Comparison of ENCODE assay signal across 8 mouse cellular contexts in the genomic region with DNA sequence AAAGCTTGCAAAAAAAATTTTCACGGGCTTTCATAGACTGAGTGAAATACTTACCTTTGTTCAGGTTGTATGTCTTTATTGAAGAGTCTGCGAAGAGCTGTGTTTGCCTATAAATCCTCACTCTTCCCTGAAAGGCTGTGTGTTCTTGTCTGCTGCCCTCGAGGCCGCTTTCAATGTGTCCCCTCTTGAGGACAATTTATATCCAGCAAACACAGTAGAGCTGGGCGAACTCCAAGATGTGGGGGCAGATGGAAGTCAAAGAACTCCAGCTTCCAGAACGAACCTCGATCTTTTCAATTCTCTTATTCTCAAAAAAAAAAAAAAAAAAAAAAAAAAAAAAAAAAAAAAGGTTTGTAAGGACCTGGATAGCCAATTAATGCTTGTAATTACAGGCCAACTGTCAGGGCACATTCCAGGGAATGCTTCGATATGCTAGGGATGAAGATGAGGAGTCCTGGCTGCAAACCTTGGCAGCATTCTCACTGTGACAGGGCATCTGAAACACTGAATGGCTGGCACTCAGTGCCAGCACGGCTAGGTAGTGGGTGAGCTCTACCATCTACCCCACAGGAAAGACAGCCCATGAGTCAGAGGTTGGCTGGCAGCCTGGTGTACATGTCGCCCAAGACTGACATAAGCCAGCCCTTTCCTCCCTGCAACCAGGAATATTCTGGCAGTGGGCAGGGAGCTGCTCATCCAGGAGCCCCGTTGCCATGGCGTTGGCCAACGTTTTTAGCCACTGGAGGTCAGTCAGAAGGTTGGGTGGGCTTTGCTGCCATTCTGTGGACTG. TPM values are rescaled to one million over a fixed set of nuclear protein-coding genes. Genes with fewer than 3 reads are reported as not detected.
DNase-seq lines count a peak whose midpoint lies in the region; ATAC-seq and TF ChIP-seq lines count a peak whose summit lies in the region.

A gene (minus strand): TSS at position 340 of the 790 bp plus-strand sequence.

- peak; percentile 37 for DNase-seq in embryo, embryonic 10 days (ENCODE audit: low spot score)
- no peak for DNase-seq in embryo, embryonic 9.5 days (ENCODE audit: extremely low spot score)
- DNase-seq in 416B (ENCODE audit: low read depth), result peak; percentile 73
- peak; percentile 91 to 96 for DNase-seq in cerebellum, adult 2 months
- DNase-seq in gastrocnemius, adult 2 months, result peak; percentile 83

- TF ChIP-seq POLR2A in cerebellum, adult 2 months (IDR thresholded peaks at IDR 0.05; ENCODE audit: borderline replicate concordance, insufficient read depth, low read length), result no peak

- H3K4me2 ChIP-seq in hindbrain, embryonic 12.5 days (replicated peaks), result no peak within 1 kb of the TSS
- H3K4me2 ChIP-seq in limb, embryonic 15.5 days, result no peak within 1 kb of the TSS
- H3K4me2 ChIP-seq in stomach, embryonic 15.5 days, result no peak within 1 kb of the TSS

- no peak for TF ChIP-seq CTCF in cerebellum, adult 2 months (IDR thresholded peaks at IDR 0.05; ENCODE audit: borderline replicate concordance, insufficient read depth, low read depth, low read length)
- TF ChIP-seq CTCF in gastrocnemius, adult 2 months (IDR thresholded peaks at IDR 0.05), result no peak

- H3K36me3 ChIP-seq in hindbrain, embryonic 12.5 days, result no peaks in the 10 kb centered on the region
- H3K36me3 ChIP-seq in limb, embryonic 15.5 days, result no peaks in the 10 kb centered on the region
- no peaks in the 10 kb centered on the region for H3K36me3 ChIP-seq in stomach, embryonic 15.5 days

- WGBS in cerebellum, adult 2 months, result 16% methylated on average over 13 of the region's 13 CpGs
- 72% methylated on average over 13 of the region's 13 CpGs for WGBS in hindbrain, embryonic 12.5 days
- WGBS in limb, embryonic 15.5 days, result 52% methylated on average over 13 of the region's 13 CpGs
- WGBS in stomach, embryonic 15.5 days, result 58% methylated on average over 13 of the region's 13 CpGs

- peaks cover 4% of the 10 kb centered on the region for H3K4me1 ChIP-seq in cerebellum, adult 2 months (ENCODE audit: control insufficient read depth, insufficient read depth, low read length)
- H3K4me1 ChIP-seq in hindbrain, embryonic 12.5 days, result peaks cover 3% of the 10 kb centered on the region; the same call in 1 of the 2 replicates
- peaks cover 4% of the 10 kb centered on the region for H3K4me1 ChIP-seq in limb, embryonic 15.5 days
- no peaks in the 10 kb centered on the region for H3K4me1 ChIP-seq in stomach, embryonic 15.5 days

- H3K27me3 ChIP-seq in cerebellum, adult 2 months (ENCODE audit: control insufficient read depth, insufficient read depth, low read length), result no peaks in the 10 kb centered on the region
- no peaks in the 10 kb centered on the region for H3K27me3 ChIP-seq in hindbrain, embryonic 12.5 days
- H3K27me3 ChIP-seq in limb, embryonic 15.5 days, result no peaks in the 10 kb centered on the region
- no peaks in the 10 kb centered on the region for H3K27me3 ChIP-seq in stomach, embryonic 15.5 days (replicated peaks)

- intact Hi-C loops in gastrocnemius, adult 2 months (cut with DNase I), result no loop called here

- H3K9me3 ChIP-seq in hindbrain, embryonic 12.5 days (replicated peaks), result no peaks in the 10 kb centered on the region
- H3K9me3 ChIP-seq in limb, embryonic 15.5 days, result no peaks in the 10 kb centered on the region
- H3K9me3 ChIP-seq in stomach, embryonic 15.5 days, result no peaks in the 10 kb centered on the region

- no peak within 1 kb of the TSS for H3K27ac ChIP-seq in cerebellum, adult 2 months (ENCODE audit: insufficient read depth, low read length)
- no peak within 1 kb of the TSS for H3K27ac ChIP-seq in gastrocnemius, adult 2 months
- H3K27ac ChIP-seq in hindbrain, embryonic 12.5 days, result no peak within 1 kb of the TSS
- H3K27ac ChIP-seq in limb, embryonic 15.5 days, result no peak within 1 kb of the TSS
- no peak within 1 kb of the TSS for H3K27ac ChIP-seq in stomach, embryonic 15.5 days

- no peak within 1 kb of the TSS for H3K4me3 ChIP-seq in cerebellum, adult 2 months (replicated peaks; ENCODE audit: insufficient read depth, low read depth, low read length)
- no peak within 1 kb of the TSS for H3K4me3 ChIP-seq in gastrocnemius, adult 2 months
- H3K4me3 ChIP-seq in hindbrain, embryonic 12.5 days, result no peak within 1 kb of the TSS
- H3K4me3 ChIP-seq in limb, embryonic 15.5 days, result no peak within 1 kb of the TSS
- H3K4me3 ChIP-seq in stomach, embryonic 15.5 days (replicated peaks), result no peak within 1 kb of the TSS

- no peak for ATAC-seq in hindbrain, embryonic 12.5 days (ENCODE audit: low FRiP score)
- no peak for ATAC-seq in limb, embryonic 15.5 days (ENCODE audit: insufficient number of reproducible peaks, low FRiP score, low TSS enrichment, low read depth)
- ATAC-seq in stomach, embryonic 15.5 days (ENCODE audit: insufficient read depth, low FRiP score, low read depth), result no peak

- H3K9ac ChIP-seq in hindbrain, embryonic 12.5 days, result no peak within 1 kb of the TSS
- H3K9ac ChIP-seq in limb, embryonic 15.5 days, result no peak within 1 kb of the TSS
- no peak within 1 kb of the TSS for H3K9ac ChIP-seq in stomach, embryonic 15.5 days

RNA-seq across cellular contexts. Expression of the gene that starts here (rescaled TPM):
- polyA plus RNA-seq in cerebellum, adult 2 months (2012; rRNA removed), result 24.7 and 27.7 TPM in 2 replicates
- total RNA-seq in gastrocnemius, adult 2 months (2021), result 10 to 100 TPM; 41.8 to 66.3 TPM
- 22.8 and 25.5 TPM in 2 replicates for polyA plus RNA-seq in hindbrain, embryonic 12.5 days (2016; fragmentation: Nextera tagmentation; extraction: Ambion mirVana)
- 22.4 and 24.1 TPM in 2 replicates for polyA plus RNA-seq in limb, embryonic 15.5 days (2015; fragmentation: Nextera tagmentation; extraction: Ambion mirVana)
- polyA plus RNA-seq in stomach, embryonic 15.5 days (2015; fragmentation: Nextera tagmentation; extraction: Ambion mirVana), result 17.3 and 18.2 TPM in 2 replicates
